Mouse (Mus musculus) lung, postnatal 0 days (tissue): ENCODE data around the gene B3galt1.

Experiments used
- CTCF ChIP-seq: IDR thresholded peaks from 2 replicates; pipeline ENCODE4 v1.5.1; 2016; ENCODE audit warnings: antibody characterized with exemption, mild to moderate bottlenecking
- EP300 ChIP-seq: IDR thresholded peaks from 2 replicates; pipeline ENCODE4 v1.6.1; 2016; ENCODE audit warnings: antibody characterized with exemption, mild to moderate bottlenecking, control low read depth

DNA sequence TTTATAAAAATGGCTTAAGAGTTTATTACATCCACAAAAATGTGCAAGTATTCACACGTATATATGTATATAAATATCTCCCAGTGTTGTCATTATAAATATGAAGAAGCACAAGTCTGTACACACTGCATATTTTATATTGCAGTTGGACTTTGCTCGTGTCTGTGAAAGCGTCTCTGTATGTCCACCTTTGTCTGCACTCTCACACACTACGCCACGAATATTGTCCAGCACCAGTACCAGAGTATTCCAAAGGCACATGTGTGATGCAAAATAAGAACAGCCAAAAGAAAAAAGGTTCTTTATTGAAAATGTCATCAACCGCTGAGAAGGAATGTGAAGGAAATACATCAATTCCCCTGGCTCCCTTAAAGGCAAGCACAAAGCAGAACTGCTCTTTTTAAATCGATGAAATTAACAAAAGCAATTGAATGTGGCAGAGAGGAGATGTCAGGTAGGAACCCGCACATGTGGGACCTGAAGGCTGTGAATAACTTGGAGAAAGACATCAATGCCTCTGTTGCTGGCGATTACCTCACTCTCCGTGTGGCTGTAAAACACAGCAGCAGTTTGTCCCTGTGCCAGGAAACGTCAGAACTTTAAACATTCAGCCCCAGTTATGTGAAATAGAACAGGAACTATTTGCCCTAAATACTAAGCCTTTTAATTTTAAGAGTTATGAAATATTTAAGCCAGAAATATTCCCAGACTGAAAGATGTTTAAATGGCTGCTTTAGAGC lies 23.5 kb upstream of the B3galt1 start:
- TF ChIP-seq CTCF (no peak), EP300 (no peak)
